Mouse (Mus musculus) spleen, adult 12 weeks (tissue): ENCODE measurements around the gene Gm28845.
"Not testable (repeated sequence)": the region's sequence is repeated elsewhere in the genome, so short reads cannot be mapped to it uniquely, and the experiment has no call there.

ENCODE experiments used
- DNase-seq: peaks from one replicate; pipeline ENCODE4 v3.0.0; 2022; ENCODE audit warnings: low spot score

Gm28845 gene

GRCm38 (mm10) chr1:65107654-65108279 lies 11.6 kb downstream of the Gm28845 start:
- DNase-seq, result no peak

- no peak for DNase-seq
Observed at GRCm38 (mm10) chr1:65103273-65103672, 16.1 kb downstream of the Gm28845 start, which contains the start of gene Cryga. Gene Cryga, minus strand, starts transcription at chr1:65103373.

- no peak for DNase-seq
Observed at GRCm38 (mm10) chr1:65096953-65097352, 22.4 kb downstream of the Gm28845 start.

- no peak for DNase-seq
Observed at GRCm38 (mm10) chr1:65091566-65091965, 27.8 kb downstream of the Gm28845 start.

- DNase-seq, result no peak
Observed at GRCm38 (mm10) chr1:65090370-65090769, 29.0 kb downstream of the Gm28845 start.

GRCm38 (mm10) chr1:65088567-65089356 lies 30.6 kb downstream of the Gm28845 start:
- DNase-seq, result no peak

- no peak for DNase-seq
Observed at GRCm38 (mm10) chr1:65082188-65082587, 37.2 kb downstream of the Gm28845 start, which contains the start of gene Crygb. Gene Crygb, minus strand, starts transcription at chr1:65082288.

- no peak for DNase-seq
Observed at GRCm38 (mm10) chr1:65075607-65076006, 43.8 kb downstream of the Gm28845 start.

- no peak for DNase-seq
Observed at GRCm38 (mm10) chr1:65073589-65073988, 45.8 kb downstream of the Gm28845 start, which contains the start of gene Crygc. Gene Crygc, minus strand, starts transcription at chr1:65073689.

- DNase-seq, result no peak
Observed at GRCm38 (mm10) chr1:65067842-65068241, 51.5 kb downstream of the Gm28845 start.

- DNase-seq, result no peak
Observed at GRCm38 (mm10) chr1:65064201-65064600, 55.2 kb downstream of the Gm28845 start.

- no peak for DNase-seq
Observed at GRCm38 (mm10) chr1:65063352-65063751, 56.0 kb downstream of the Gm28845 start, which contains the start of gene Crygd. Gene Crygd, minus strand, starts transcription at chr1:65063452.

GRCm38 (mm10) chr1:65052140-65052539 lies 67.2 kb downstream of the Gm28845 start:
- DNase-seq, result no peak

GRCm38 (mm10) chr1:65051696-65052095 lies 67.7 kb downstream of the Gm28845 start:
- no peak for DNase-seq

- not testable (repeated sequence) for DNase-seq
Observed at GRCm38 (mm10) chr1:65050952-65051351, 68.4 kb downstream of the Gm28845 start, which contains the start of gene Cryge. Gene Cryge, minus strand, starts transcription at chr1:65051149.
